Comparison of ENCODE assay signal across 10 mouse cellular contexts in genomic region chr16:44015416-44016158, GRCm38 (mm10). TPM values are rescaled to one million over a fixed set of nuclear protein-coding genes. Genes with fewer than 3 reads are reported as not detected.
DNase-seq lines count a peak whose midpoint lies in the region; TF ChIP-seq lines count a peak whose summit lies in the region.
"Had no signal": no experiment of that assay in that cellular context is flagged by ENCODE, and none has a peak within 500 bp of the region (broad histone marks: within the 10 kb centered on the region; RNA-seq: fewer than 3 reads in every experiment).

No protein-coding gene starts in this region.

- TF ChIP-seq CTCF in heart, adult 2 months (IDR thresholded peaks at IDR 0.05) = no peak
- TF ChIP-seq CTCF in liver, adult 2 months (IDR thresholded peaks at IDR 0.05; ENCODE audit: low read depth, low read length) = no peak

- no peak for DNase-seq in heart, adult 2 months
- DNase-seq in heart, postnatal 14 days = no peak
- no peak for DNase-seq in liver, adult 2 months (ENCODE audit: extremely low read depth, low read depth, low spot score)
- no peak for DNase-seq in liver
- peak; percentile 6 for DNase-seq in induced T-regulatory cell, adult 2 months (ENCODE audit: low read depth)
- DNase-seq in cerebellum, postnatal 36 days = no peak
- DNase-seq in adrenal gland, postnatal 36 days = no peak
- DNase-seq: cerebellum, adult 18-20 months; gastrocnemius, postnatal 25 days had no signal

- no peak for TF ChIP-seq POLR2A in heart, adult 2 months (IDR thresholded peaks at IDR 0.05; ENCODE audit: insufficient read depth, low read depth, low read length)
- TF ChIP-seq POLR2A in liver, adult 2 months (IDR thresholded peaks at IDR 0.05; ENCODE audit: extremely low read depth, insufficient read depth, low read length) = no peak

- no peaks in the 10 kb centered on the region for H3K36me3 ChIP-seq in heart, adult 2 months (ENCODE audit: control insufficient read depth, insufficient read depth, low read length)
- peaks cover 20% of the 10 kb centered on the region for H3K36me3 ChIP-seq in liver, adult 2 months (ENCODE audit: control insufficient read depth, insufficient read depth, low read length)
- no peaks in the 10 kb centered on the region for H3K36me3 ChIP-seq in macrophage (ENCODE audit: inconsistent target)

- no peak overlapping the region for H3K9ac ChIP-seq in heart, adult 2 months (ENCODE audit: low read depth, low read length)
- H3K9ac ChIP-seq in liver, adult 2 months (ENCODE audit: low read depth, low read length) = no peak overlapping the region

- H3K27me3 ChIP-seq in heart, adult 2 months (ENCODE audit: control insufficient read depth, insufficient read depth, low read length) = no peaks in the 10 kb centered on the region
- H3K27me3 ChIP-seq in liver, adult 2 months (ENCODE audit: control insufficient read depth, insufficient read depth, low read length) = no peaks in the 10 kb centered on the region

- H3K79me2 ChIP-seq in heart, adult 2 months (replicated peaks; ENCODE audit: control insufficient read depth, insufficient read depth, low read length) = no peaks in the 10 kb centered on the region
- H3K79me2 ChIP-seq in liver, adult 2 months (ENCODE audit: control insufficient read depth, insufficient read depth, low read length) = no peaks in the 10 kb centered on the region
- H3K79me2 ChIP-seq in macrophage (ENCODE audit: inconsistent target) = no peaks in the 10 kb centered on the region

- H3K4me3 ChIP-seq in heart, adult 2 months = peak overlapping the region; percentile 21
- H3K4me3 ChIP-seq in liver, adult 2 months (ENCODE audit: insufficient read depth, low read depth, low read length) = peak overlapping the region; percentile 40; the same call in 1 of the 2 replicates
- H3K4me3 ChIP-seq in macrophage (ENCODE audit: inconsistent target) = peak overlapping the region; percentile 15

- WGBS in heart, adult 2 months = 50% methylated on average over 16 of the region's 16 CpGs
- WGBS in liver, adult 2 months = 43% methylated on average over 16 of the region's 16 CpGs
- 31% methylated on average over 16 of the region's 16 CpGs for WGBS in macrophage (ENCODE audit: missing documents)

- TF ChIP-seq EP300 in heart, adult 2 months (IDR thresholded peaks at IDR 0.05; ENCODE audit: insufficient read depth, low read depth, low read length) = no peak

- no peaks in the 10 kb centered on the region for H3K4me1 ChIP-seq in heart, adult 2 months (ENCODE audit: control insufficient read depth, insufficient read depth, low read length)
- peaks cover 5% of the 10 kb centered on the region; the same call in 1 of the 2 replicates for H3K4me1 ChIP-seq in liver, adult 2 months (ENCODE audit: control insufficient read depth, insufficient read depth, low read length)

- H3K27ac ChIP-seq in heart, adult 2 months = no peak overlapping the region
- H3K27ac ChIP-seq in liver, adult 2 months (replicated peaks; ENCODE audit: insufficient read depth, low read depth, low read length) = no peak overlapping the region; the same call in 1 of the 2 replicates
- no peak overlapping the region for H3K27ac ChIP-seq in macrophage

- intact Hi-C loops in heart, adult 2 months (cut with DNase I) = no loop called here
- intact Hi-C loops in heart, postnatal 14 days (cut with DNase I) = no loop called here

RNA-seq across cellular contexts. Expression of gene Zdhhc23, which starts 36.0 kb away (rescaled TPM):
- total RNA-seq in heart, adult 2 months (2021) = under 1 TPM; 0.27 to 0.42 TPM
- polyA plus RNA-seq in heart, adult 2 months (2012; rRNA removed) = 0.25 and 0.32 TPM in 2 replicates
- total RNA-seq in heart, postnatal 14 days (2021) = under 1 TPM; 0.49 to 0.57 TPM
- 0.09 and 0.20 TPM in 2 replicates for total RNA-seq in liver, adult 2 months (2014; rRNA removed)
- 0.07 and 0.32 TPM in 2 replicates for polyA plus RNA-seq in liver, adult 2 months (2012; rRNA removed)
- 1 to 10 TPM in 6 of 26 experiments, under 1 TPM in 18, not detected in 2; 0.11 to 2.1 (median 0.57) TPM for total RNA-seq in macrophage (2018; cell fraction: chromatin; rRNA removed)
- 1 to 10 TPM in 2 of 26 experiments, under 1 TPM in 24; 0.23 to 1.0 (median 0.52) TPM for total RNA-seq in macrophage (2018; cell fraction: cytosol; rRNA removed)
- 1 to 10 TPM in 11 of 26 experiments, under 1 TPM in 15; 0.18 to 2.4 (median 0.92) TPM for total RNA-seq in macrophage (2018; cell fraction: nucleus; rRNA removed)
- 0.25 to 0.60 TPM (median 0.47 TPM) in 3 replicates for polyA plus RNA-seq in macrophage (2018)
- total RNA-seq in adrenal gland, postnatal 36 days (2021) = 1 to 10 TPM in 1 of 2 experiments, under 1 TPM in 1; 0.56 to 1.0 TPM

RNA-seq across cellular contexts. Expression of gene Gramd1c, which starts 47.6 kb away (rescaled TPM):
- under 1 TPM; 0.37 to 0.50 TPM for total RNA-seq in heart, adult 2 months (2021)
- 0.37 and 1.1 TPM in 2 replicates for polyA plus RNA-seq in heart, adult 2 months (2012; rRNA removed)
- total RNA-seq in heart, postnatal 14 days (2021) = under 1 TPM; 0.54 to 0.69 TPM
- total RNA-seq in liver, adult 2 months (2014; rRNA removed) = 29.9 and 48.5 TPM in 2 replicates
- polyA plus RNA-seq in liver, adult 2 months (2012; rRNA removed) = 6.1 and 6.6 TPM in 2 replicates
- 1 to 10 TPM in 13 of 26 experiments, under 1 TPM in 13; 0.29 to 3.8 (median 1.1) TPM for total RNA-seq in macrophage (2018; cell fraction: chromatin; rRNA removed)
- under 1 TPM; 0.08 to 0.86 (median 0.35) TPM for total RNA-seq in macrophage (2018; cell fraction: cytosol; rRNA removed)
- 1 to 10 TPM in 9 of 26 experiments, under 1 TPM in 17; 0.28 to 3.1 (median 0.76) TPM for total RNA-seq in macrophage (2018; cell fraction: nucleus; rRNA removed)
- polyA plus RNA-seq in macrophage (2018) = 0.23 to 0.32 TPM (median 0.32 TPM) in 3 replicates
- total RNA-seq in adrenal gland, postnatal 36 days (2021) = 1 to 10 TPM; 1.3 to 1.5 TPM

Comparison
In these comparisons a context has a peak if more than half of its experiments do, and no peak if none do; other contexts are left out.
1. RNA of gene Gramd1c, which starts 47.6 kb away (total RNA-seq): 29.9 to 48.5 TPM in liver, adult 2 months; 1.3 to 1.5 TPM in adrenal gland, postnatal 36 days, 0.54 to 0.69 TPM in heart, postnatal 14 days and 0.37 to 0.50 TPM in heart, adult 2 months; every median in the first group is over 10 times any median in the second.
2. Peak in every context shown above with its lines, with median percentiles within 50 percentile points of each other: H3K4me3 ChIP-seq.